Mouse (Mus musculus): ENCODE measurements around the gene Rftn1. TPM values are rescaled to one million over a fixed set of nuclear protein-coding genes. Genes with fewer than 3 reads are reported as not detected.

Gene Rftn1
- total RNA-seq, 2 experiments from 2014 or later, result 12.5 to 14.4 TPM

GRCm38 (mm10) chr17:50019819-50020210 is 170.7 kb downstream of the Rftn1 start:
- no peak for DNase-seq

GRCm38 (mm10) chr17:50019090-50019489 is 171.4 kb downstream of the Rftn1 start:
- peak; percentile 38 to 43 for DNase-seq

GRCm38 (mm10) chr17:50014708-50015107 is 175.8 kb downstream of the Rftn1 start:
- DNase-seq, result no peak

GRCm38 (mm10) chr17:50013848-50014247 is 176.6 kb downstream of the Rftn1 start:
- no peak for DNase-seq

- no peak for DNase-seq
Measured at GRCm38 (mm10) chr17:50010096-50010495, 180.4 kb downstream of the Rftn1 start.

- DNase-seq, result peak in 1 of 2 experiments; percentile 30
Measured at GRCm38 (mm10) chr17:50006721-50007351, 183.6 kb downstream of the Rftn1 start.

- DNase-seq, result no peak
Measured at GRCm38 (mm10) chr17:50006338-50006720, 184.1 kb downstream of the Rftn1 start.

- DNase-seq, result no peak
Measured at GRCm38 (mm10) chr17:50003156-50003555, 187.3 kb downstream of the Rftn1 start.

GRCm38 (mm10) chr17:50002171-50002570 is 188.3 kb downstream of the Rftn1 start:
- no peak for DNase-seq

- no peak for DNase-seq
Measured at GRCm38 (mm10) chr17:50001754-50002153, 188.7 kb downstream of the Rftn1 start.

- no peak for DNase-seq
Measured at GRCm38 (mm10) chr17:50000580-50000979, 189.9 kb downstream of the Rftn1 start.

- DNase-seq, result no peak
Measured at GRCm38 (mm10) chr17:49996626-49997152, 193.8 kb downstream of the Rftn1 start.

GRCm38 (mm10) chr17:49996097-49996496 is 194.4 kb downstream of the Rftn1 start:
- DNase-seq, result no peak

- no peak for DNase-seq
Measured at GRCm38 (mm10) chr17:49995226-49995625, 195.2 kb downstream of the Rftn1 start.

GRCm38 (mm10) chr17:49993631-49994030 is 196.8 kb downstream of the Rftn1 start:
- DNase-seq, result no peak

GRCm38 (mm10) chr17:49992625-49993603 is 197.6 kb downstream of the Rftn1 start:
- peak; percentile 27 to 31 for DNase-seq

GRCm38 (mm10) chr17:49989583-49989982 is 200.9 kb downstream of the Rftn1 start:
- DNase-seq, result no peak

- no peak for DNase-seq
Measured at GRCm38 (mm10) chr17:49987095-49987494, 203.4 kb downstream of the Rftn1 start.

- DNase-seq, result no peak
Measured at GRCm38 (mm10) chr17:49983478-49983877, 207.0 kb downstream of the Rftn1 start.

GRCm38 (mm10) chr17:49982611-49983390 is 207.7 kb downstream of the Rftn1 start:
- DNase-seq, result no peak

- DNase-seq, result no peak
Measured at GRCm38 (mm10) chr17:49981591-49981990, 208.9 kb downstream of the Rftn1 start.

- no peak for DNase-seq
Measured at GRCm38 (mm10) chr17:49979761-49980285, 210.7 kb downstream of the Rftn1 start.

Data from layer of hippocampus, postnatal 36 days (tissue).